Mouse (Mus musculus): Measurements from ENCODE around the gene Fam20b. TPM values are rescaled to one million over a fixed set of nuclear protein-coding genes. Genes with fewer than 3 reads are reported as not detected.

Gene Fam20b
- polyA plus RNA-seq, 1 experiment: 48.8 TPM

- no peaks in the 10 kb centered on the region for H3K4me1 ChIP-seq (ENCODE audit: control insufficient read depth, insufficient read depth, low read length)
- no peak overlapping the region for H3K4me3 ChIP-seq (replicated peaks; ENCODE audit: insufficient read depth, low read depth, low read length)
- WGBS: 68% methylated on average over 6 of the region's 6 CpGs
- H3K27ac ChIP-seq (ENCODE audit: insufficient read depth, low read length): no peak overlapping the region
- DNase-seq: no peak
- no peaks in the 10 kb centered on the region for H3K27me3 ChIP-seq (ENCODE audit: control insufficient read depth, insufficient read depth, low read length)
- TF ChIP-seq POLR2A (IDR thresholded peaks at IDR 0.05; ENCODE audit: borderline replicate concordance, insufficient read depth, low read length): no peak
- no peak for TF ChIP-seq CTCF (IDR thresholded peaks at IDR 0.05; ENCODE audit: borderline replicate concordance, insufficient read depth, low read depth, low read length)
Measured at GRCm38 (mm10) chr1:156722089-156722488, 3.2 kb upstream of the Fam20b start.

- Histone ChIP-seq H3K4me3 (replicated peaks; ENCODE audit: insufficient read depth, low read depth, low read length) (no peak overlapping the region), H3K27ac (ENCODE audit: insufficient read depth, low read length) (no peak overlapping the region), H3K27me3 (ENCODE audit: control insufficient read depth, insufficient read depth, low read length) (no peaks in the 10 kb centered on the region), H3K4me1 (ENCODE audit: control insufficient read depth, insufficient read depth, low read length) (no peaks in the 10 kb centered on the region)
- 75% methylated on average over 4 of the region's 4 CpGs for WGBS
- no peak for TF ChIP-seq CTCF (IDR thresholded peaks at IDR 0.05; ENCODE audit: borderline replicate concordance, insufficient read depth, low read depth, low read length)
- TF ChIP-seq POLR2A (IDR thresholded peaks at IDR 0.05; ENCODE audit: borderline replicate concordance, insufficient read depth, low read length): no peak
- DNase-seq: no peak
Measured at GRCm38 (mm10) chr1:156720046-156720445, 1.2 kb upstream of the Fam20b start.

GRCm38 (mm10) chr1:156718286-156718949 is 468 bp downstream of the Fam20b start:
- no peaks in the 10 kb centered on the region for H3K27me3 ChIP-seq (ENCODE audit: control insufficient read depth, insufficient read depth, low read length)
- no peak for DNase-seq
- TF ChIP-seq CTCF (IDR thresholded peaks at IDR 0.05; ENCODE audit: borderline replicate concordance, insufficient read depth, low read depth, low read length) (no peak), POLR2A (IDR thresholded peaks at IDR 0.05; ENCODE audit: borderline replicate concordance, insufficient read depth, low read length) (no peak)
- peak overlapping the region; percentile 64 for H3K4me3 ChIP-seq (replicated peaks; ENCODE audit: insufficient read depth, low read depth, low read length)
- peak overlapping the region; percentile 64; the same call in 1 of the 2 replicates for H3K27ac ChIP-seq (ENCODE audit: insufficient read depth, low read length)
- WGBS: 1% methylated on average over 66 of the region's 73 CpGs
- no peaks in the 10 kb centered on the region for H3K4me1 ChIP-seq (ENCODE audit: control insufficient read depth, insufficient read depth, low read length)

GRCm38 (mm10) chr1:156717751-156718285 is 1.1 kb downstream of the Fam20b start:
- H3K27ac ChIP-seq (ENCODE audit: insufficient read depth, low read length): no peak overlapping the region
- 7% methylated on average over 13 of the region's 13 CpGs for WGBS

GRCm38 (mm10) chr1:156716681-156717080 is 2.2 kb downstream of the Fam20b start:
- no peak for DNase-seq
- H3K27me3 ChIP-seq (ENCODE audit: control insufficient read depth, insufficient read depth, low read length): no peaks in the 10 kb centered on the region
- TF ChIP-seq CTCF (IDR thresholded peaks at IDR 0.05; ENCODE audit: borderline replicate concordance, insufficient read depth, low read depth, low read length): no peak
- TF ChIP-seq POLR2A (IDR thresholded peaks at IDR 0.05; ENCODE audit: borderline replicate concordance, insufficient read depth, low read length): no peak
- no peak overlapping the region for H3K27ac ChIP-seq (ENCODE audit: insufficient read depth, low read length)
- WGBS: 90% methylated on average over 6 of the region's 6 CpGs
- no peaks in the 10 kb centered on the region for H3K4me1 ChIP-seq (ENCODE audit: control insufficient read depth, insufficient read depth, low read length)
- no peak overlapping the region for H3K4me3 ChIP-seq (replicated peaks; ENCODE audit: insufficient read depth, low read depth, low read length)

More at GRCm38 (mm10) chr1:156717751-156718285, 1.1 kb downstream of the Fam20b start:
- Histone ChIP-seq H3K4me3 (replicated peaks; ENCODE audit: insufficient read depth, low read depth, low read length) (peak overlapping the region; percentile 64), H3K4me1 (ENCODE audit: control insufficient read depth, insufficient read depth, low read length) (no peaks in the 10 kb centered on the region), H3K27me3 (ENCODE audit: control insufficient read depth, insufficient read depth, low read length) (no peaks in the 10 kb centered on the region)
- no peak for DNase-seq
- TF ChIP-seq CTCF (IDR thresholded peaks at IDR 0.05; ENCODE audit: borderline replicate concordance, insufficient read depth, low read depth, low read length) (no peak), POLR2A (IDR thresholded peaks at IDR 0.05; ENCODE audit: borderline replicate concordance, insufficient read depth, low read length) (no peak)

- Histone ChIP-seq H3K27me3 (ENCODE audit: control insufficient read depth, insufficient read depth, low read length) (no peaks in the 10 kb centered on the region), H3K27ac (ENCODE audit: insufficient read depth, low read length) (no peak overlapping the region), H3K4me1 (ENCODE audit: control insufficient read depth, insufficient read depth, low read length) (peaks cover 13% of the 10 kb centered on the region; the same call in 1 of the 2 replicates), H3K4me3 (replicated peaks; ENCODE audit: insufficient read depth, low read depth, low read length) (no peak overlapping the region)
- DNase-seq: no peak
- 18% methylated on average over 10 of the region's 10 CpGs for WGBS
- no peak for TF ChIP-seq POLR2A (IDR thresholded peaks at IDR 0.05; ENCODE audit: borderline replicate concordance, insufficient read depth, low read length)
- TF ChIP-seq CTCF (IDR thresholded peaks at IDR 0.05; ENCODE audit: borderline replicate concordance, insufficient read depth, low read depth, low read length): no peak
Measured at GRCm38 (mm10) chr1:156710472-156711098, 8.3 kb downstream of the Fam20b start.

- Histone ChIP-seq H3K4me3 (replicated peaks; ENCODE audit: insufficient read depth, low read depth, low read length) (no peak overlapping the region), H3K4me1 (ENCODE audit: control insufficient read depth, insufficient read depth, low read length) (peaks cover 13% of the 10 kb centered on the region; the same call in 1 of the 2 replicates), H3K27ac (ENCODE audit: insufficient read depth, low read length) (no peak overlapping the region), H3K27me3 (ENCODE audit: control insufficient read depth, insufficient read depth, low read length) (no peaks in the 10 kb centered on the region)
- WGBS: 97% methylated on average over 3 of the region's 3 CpGs
- DNase-seq: no peak
- TF ChIP-seq CTCF (IDR thresholded peaks at IDR 0.05; ENCODE audit: borderline replicate concordance, insufficient read depth, low read depth, low read length) (no peak), POLR2A (IDR thresholded peaks at IDR 0.05; ENCODE audit: borderline replicate concordance, insufficient read depth, low read length) (no peak)
Measured at GRCm38 (mm10) chr1:156708672-156709071, 10.2 kb downstream of the Fam20b start.

All from cerebellum, adult 2 months (tissue).